In the genomic region with DNA sequence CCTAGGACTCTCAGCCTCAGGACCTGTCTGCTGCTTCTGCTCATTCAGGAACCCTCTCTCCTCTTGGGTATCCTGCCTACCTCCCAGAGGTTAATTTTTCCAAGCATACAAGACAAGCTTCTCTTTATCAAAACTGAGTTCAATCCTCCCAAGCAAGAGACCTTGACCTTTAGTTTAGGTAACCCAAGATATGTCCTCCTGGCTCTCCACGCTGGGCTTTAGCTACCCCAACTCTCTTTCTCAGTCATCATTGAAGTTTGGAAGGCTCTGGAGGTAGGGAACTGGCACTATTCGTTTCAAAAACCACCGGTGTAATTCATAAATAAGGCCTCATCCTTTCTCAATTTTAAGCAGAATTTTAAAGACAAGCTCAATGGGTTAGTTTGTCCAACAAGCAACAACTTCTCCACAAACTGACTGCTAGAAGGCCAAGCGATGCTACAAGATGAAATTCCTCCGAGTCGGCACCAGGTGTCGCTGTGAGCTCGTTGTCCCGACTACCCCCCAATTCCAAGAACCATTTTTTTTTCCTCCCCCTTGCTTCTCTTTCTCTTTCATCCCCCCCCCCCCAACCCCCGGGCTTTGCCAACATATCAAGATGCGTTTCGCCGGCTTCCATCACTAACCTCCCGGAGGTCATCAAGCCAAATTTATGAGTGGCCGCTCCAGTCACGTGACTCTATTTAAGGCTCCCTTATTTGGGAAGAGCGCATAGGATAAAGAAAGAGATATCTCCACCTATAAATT, we compare ENCODE assay signal across 9 mouse cellular contexts. TPM values are rescaled to one million over a fixed set of nuclear protein-coding genes. Genes with fewer than 3 reads are reported as not detected.
A peak's percentile ranks its signal among the peaks of the same experiment; 100 is the strongest.
DNase-seq lines count a peak whose midpoint lies in the region; ATAC-seq lines count a peak whose summit lies in the region.
"Had no signal": no experiment of that assay in that cellular context is flagged by ENCODE, and none has a peak within 500 bp of the region (broad histone marks: within the 10 kb centered on the region; RNA-seq: fewer than 3 reads in every experiment).

No protein-coding gene starts in this region.

- no peaks in the 10 kb centered on the region for H3K9me3 ChIP-seq in embryonic facial prominence, embryonic 13.5 days
- H3K9me3 ChIP-seq in liver, embryonic 16.5 days (replicated peaks; ENCODE audit: control insufficient read depth, low read length) = no peaks in the 10 kb centered on the region

- no peak for ATAC-seq in embryonic facial prominence, embryonic 13.5 days (ENCODE audit: insufficient number of reproducible peaks, insufficient read depth, low FRiP score, low TSS enrichment, low read depth)
- ATAC-seq in liver, embryonic 16.5 days (ENCODE audit: low read depth) = no peak
- ATAC-seq in inflammation-experienced regulatory T-cells, adult 6 months = no peak

- no peak overlapping the region for H3K4me3 ChIP-seq in embryonic facial prominence, embryonic 13.5 days
- H3K4me3 ChIP-seq in liver, embryonic 16.5 days (ENCODE audit: low read depth, low read length) = no peak overlapping the region

- 3% methylated on average over 17 of the region's 17 CpGs for WGBS in embryonic facial prominence, embryonic 13.5 days
- 4% methylated on average over 17 of the region's 17 CpGs for WGBS in liver, embryonic 16.5 days (ENCODE audit: insufficient replicate concordance)

- H3K4me1 ChIP-seq in embryonic facial prominence, embryonic 13.5 days = peaks cover 5% of the 10 kb centered on the region
- H3K4me1 ChIP-seq in liver, embryonic 16.5 days (ENCODE audit: control insufficient read depth, low read depth, low read length) = no peaks in the 10 kb centered on the region

- H3K27ac ChIP-seq in embryonic facial prominence, embryonic 13.5 days = no peak overlapping the region
- H3K27ac ChIP-seq in liver, embryonic 16.5 days (ENCODE audit: low read length) = no peak overlapping the region

- peak overlapping the region; percentile 20; the same call in 1 of the 2 replicates for H3K4me2 ChIP-seq in embryonic facial prominence, embryonic 13.5 days
- H3K4me2 ChIP-seq in liver, embryonic 16.5 days (ENCODE audit: low read depth, low read length) = 0 out of 2 replicates have a peak overlapping the region, but pooled peaks have one; percentile 6

- peak; percentile 44 to 70 for DNase-seq in layer of hippocampus, postnatal 10 days (ENCODE audit: low spot score in 2 of 2)
- DNase-seq in layer of hippocampus, adult 11-12 months (ENCODE audit: low spot score) = no peak
- peak; percentile 70 for DNase-seq in R1 (ENCODE audit: low read depth, low spot score)
- peak; percentile 59 for DNase-seq in induced T-regulatory cell, adult 2 months (ENCODE audit: low read depth)
- peak; percentile 30 for DNase-seq in retina, adult 2 months (ENCODE audit: low read depth, low spot score)

- no peak overlapping the region for H3K9ac ChIP-seq in embryonic facial prominence, embryonic 13.5 days
- no peak overlapping the region for H3K9ac ChIP-seq in liver, embryonic 16.5 days (ENCODE audit: low read depth, low read length)

- peaks cover 99% of the 10 kb centered on the region for H3K27me3 ChIP-seq in embryonic facial prominence, embryonic 13.5 days
- H3K27me3 ChIP-seq in liver, embryonic 16.5 days (ENCODE audit: control insufficient read depth, insufficient read depth, low read depth, low read length) = peaks cover 97% of the 10 kb centered on the region

- H3K36me3 ChIP-seq in embryonic facial prominence, embryonic 13.5 days = no peaks in the 10 kb centered on the region
- H3K36me3 ChIP-seq in liver, embryonic 16.5 days (ENCODE audit: control insufficient read depth, insufficient read depth) = no peaks in the 10 kb centered on the region

RNA-seq across cellular contexts. Expression of gene Hoxc4, which starts 5.3 kb away (rescaled TPM):
- total RNA-seq in layer of hippocampus, postnatal 10 days (2021) = not detected
- 0.73 and 1.7 TPM in 2 replicates for polyA plus RNA-seq in embryonic facial prominence, embryonic 13.5 days (2015; fragmentation: Nextera tagmentation; extraction: Ambion mirVana)
- 0.09 and 0.15 TPM in 2 replicates for polyA plus RNA-seq in liver, embryonic 16.5 days (2015; fragmentation: Nextera tagmentation; extraction: Ambion mirVana)
- not detected for polyA plus RNA-seq in inflammation-experienced regulatory T-cells, adult 6 months (2017; shearing (Covaris generic))

RNA-seq across cellular contexts. Expression of gene Hoxc6, which starts 15.4 kb away (rescaled TPM):
- not detected for total RNA-seq in layer of hippocampus, postnatal 10 days (2021)
- not detected in 2 replicates for polyA plus RNA-seq in embryonic facial prominence, embryonic 13.5 days (2015; fragmentation: Nextera tagmentation; extraction: Ambion mirVana)
- 0.07 TPM in 1 of 2 replicates, not detected in the other for polyA plus RNA-seq in liver, embryonic 16.5 days (2015; fragmentation: Nextera tagmentation; extraction: Ambion mirVana)
- not detected for polyA plus RNA-seq in inflammation-experienced regulatory T-cells, adult 6 months (2017; shearing (Covaris generic))

RNA-seq across cellular contexts. Expression of gene Hoxc8, which starts 23.0 kb away (rescaled TPM):
- not detected for total RNA-seq in layer of hippocampus, postnatal 10 days (2021)
- not detected in 2 replicates for polyA plus RNA-seq in embryonic facial prominence, embryonic 13.5 days (2015; fragmentation: Nextera tagmentation; extraction: Ambion mirVana)
- polyA plus RNA-seq in liver, embryonic 16.5 days (2015; fragmentation: Nextera tagmentation; extraction: Ambion mirVana) = not detected in 2 replicates
- under 1 TPM in 1 of 3 experiments, not detected in 2; 0.20 TPM for polyA plus RNA-seq in inflammation-experienced regulatory T-cells, adult 6 months (2017; shearing (Covaris generic))
- total RNA-seq: heart, adult 18-20 months had no signal

RNA-seq across cellular contexts. Expression of gene Hoxc9, which starts 37.2 kb away (rescaled TPM):
- not detected for total RNA-seq in layer of hippocampus, postnatal 10 days (2021)
- polyA plus RNA-seq in embryonic facial prominence, embryonic 13.5 days (2015; fragmentation: Nextera tagmentation; extraction: Ambion mirVana) = not detected in 2 replicates
- not detected in 2 replicates for polyA plus RNA-seq in liver, embryonic 16.5 days (2015; fragmentation: Nextera tagmentation; extraction: Ambion mirVana)
- polyA plus RNA-seq in inflammation-experienced regulatory T-cells, adult 6 months (2017; shearing (Covaris generic)) = not detected
- total RNA-seq: heart, adult 18-20 months had no signal

RNA-seq across cellular contexts. Expression of gene Hoxc5, which starts 46.2 kb away (rescaled TPM):
- total RNA-seq in layer of hippocampus, postnatal 10 days (2021) = not detected
- polyA plus RNA-seq in embryonic facial prominence, embryonic 13.5 days (2015; fragmentation: Nextera tagmentation; extraction: Ambion mirVana) = 1.1 and 1.8 TPM in 2 replicates
- polyA plus RNA-seq in liver, embryonic 16.5 days (2015; fragmentation: Nextera tagmentation; extraction: Ambion mirVana) = 0.06 and 0.09 TPM in 2 replicates
- not detected for polyA plus RNA-seq in inflammation-experienced regulatory T-cells, adult 6 months (2017; shearing (Covaris generic))
